Mouse (Mus musculus): ENCODE data around the gene Mgarp.

DNA sequence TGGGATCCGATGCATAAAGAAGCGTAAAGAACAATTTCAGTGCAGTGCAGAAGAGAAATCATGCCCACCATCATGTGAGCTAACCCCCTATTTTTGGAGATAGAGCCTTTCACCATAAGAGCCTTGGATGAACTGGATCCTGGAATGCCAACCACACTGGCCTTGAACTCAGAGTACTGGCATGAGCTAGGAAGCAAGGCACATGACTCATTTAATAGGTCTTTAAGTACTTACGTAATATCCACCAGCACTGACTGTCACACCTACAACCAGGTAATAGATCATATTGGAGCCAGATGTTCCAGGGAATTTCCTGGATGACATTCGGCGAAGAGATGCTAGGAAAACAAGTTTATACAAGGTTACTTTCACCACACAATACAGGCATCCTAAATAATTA is 4.9 kb downstream of the Mgarp start:
- no peak for TF ChIP-seq CTCF (IDR thresholded peaks at IDR 0.05; ENCODE audit: low read depth, low read length)
- no peak for TF ChIP-seq POLR2A (IDR thresholded peaks at IDR 0.05; ENCODE audit: borderline replicate concordance, low read depth, low read length)

Data from bone marrow macrophage, adult 2 months (primary cell).